Mouse (Mus musculus) myocyte (in vitro differentiated cells): Measurements from ENCODE around the gene Crybb3.

Source experiments
- CEBPB ChIP-seq: IDR thresholded peaks from 2 replicates; pipeline ENCODE4 v1.6.1; 2011; ENCODE audit warnings: mild to moderate bottlenecking, moderate library complexity; ENCODE audit not compliant: poor library complexity, insufficient read depth, severe bottlenecking
- E2F4 ChIP-seq: IDR thresholded peaks from one replicate; pipeline ENCODE4 v1.6.1; 2011; ENCODE audit warnings: mild to moderate bottlenecking, control low read depth, moderate library complexity; ENCODE audit not compliant: insufficient read depth
- MAX ChIP-seq: IDR thresholded peaks from one replicate; pipeline ENCODE4 v1.6.1; 2011; ENCODE audit warnings: low read depth, mild to moderate bottlenecking, control low read depth
- MYOD1 ChIP-seq, 3 experiments: IDR thresholded peaks; one replicate each; pipeline ENCODE4 v1.6.1; 2011; ENCODE audit warnings: control low read depth in 2 of 3, low read depth in 2 of 3, mild to moderate bottlenecking in 2 of 3, moderate library complexity in 1 of 3; ENCODE audit not compliant: insufficient read length in 2 of 3, control insufficient read depth in 1 of 3
- MYOG ChIP-seq, 3 experiments: IDR thresholded peaks; one replicate each; pipeline ENCODE4 v1.6.1; 2011; ENCODE audit warnings: control low read depth in 2 of 3, low read depth in 2 of 3, mild to moderate bottlenecking in 2 of 3; ENCODE audit not compliant: insufficient read length in 2 of 3, control insufficient read depth in 1 of 3, insufficient read depth in 1 of 3
- POLR2A ChIP-seq: IDR thresholded peaks from one replicate; pipeline ENCODE4 v1.6.1; 2011; ENCODE audit warnings: low read depth, mild to moderate bottlenecking, control low read depth, moderate library complexity; ENCODE audit not compliant: insufficient read length
- POLR2AphosphoS2 ChIP-seq: IDR thresholded peaks from one replicate; pipeline ENCODE4 v1.6.1; 2011; ENCODE audit warnings: low read depth, control low read depth; ENCODE audit not compliant: insufficient read length
- REST ChIP-seq: IDR thresholded peaks from one replicate; pipeline ENCODE4 v1.6.1; 2011; ENCODE audit warnings: mild to moderate bottlenecking, control low read depth, moderate library complexity; ENCODE audit not compliant: insufficient read depth, insufficient read length
- SRF ChIP-seq: IDR thresholded peaks from one replicate; pipeline ENCODE4 v1.6.1; 2011; ENCODE audit warnings: low read depth; ENCODE audit not compliant: control insufficient read depth, insufficient read length
- TCF12 ChIP-seq: IDR thresholded peaks from one replicate; pipeline ENCODE4 v1.6.1; 2011; ENCODE audit warnings: mild to moderate bottlenecking, control low read depth; ENCODE audit not compliant: poor library complexity, insufficient read depth, severe bottlenecking
- TCF3 ChIP-seq: IDR thresholded peaks from one replicate; pipeline ENCODE4 v1.6.1; 2011; ENCODE audit warnings: low read depth, control low read depth; ENCODE audit not compliant: insufficient read length
- USF1 ChIP-seq: IDR thresholded peaks from one replicate; pipeline ENCODE4 v1.6.1; 2011; ENCODE audit warnings: low read depth, mild to moderate bottlenecking, control low read depth, moderate library complexity

DNA sequence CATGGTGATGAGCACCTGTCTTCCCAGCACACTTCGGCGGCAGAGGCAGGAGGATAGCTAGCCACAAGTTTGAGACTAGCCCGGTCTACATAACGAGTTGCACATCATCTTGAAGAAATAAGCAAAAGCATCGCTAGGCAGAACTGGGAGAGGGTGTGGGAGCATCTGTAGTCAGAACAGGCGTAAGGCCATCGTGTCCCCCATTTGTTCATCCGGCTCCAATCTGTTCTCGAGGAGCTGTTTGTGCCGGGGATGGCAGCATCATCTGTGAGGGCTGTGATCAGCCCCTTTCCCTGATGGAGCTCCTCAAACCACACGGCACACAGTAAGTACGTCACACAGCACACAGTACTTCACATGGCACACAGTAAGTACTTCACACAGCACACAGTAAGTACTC, 45.1 kb upstream of the Crybb3 start:
- TF ChIP-seq POLR2A (no peak), POLR2AphosphoS2 (no peak), E2F4 (no peak), TCF3 (no peak), TCF12 (no peak), USF1 (no peak), CEBPB (no peak), MAX (no peak), REST (no peak), MYOD1 (IDR thresholded peaks at IDR 0.05; ENCODE audit: control insufficient read depth in 1 of 3, insufficient read length in 2 of 3, low read depth in 2 of 3) (no peak), MYOG (IDR thresholded peaks at IDR 0.05; ENCODE audit: control insufficient read depth in 1 of 3, insufficient read depth in 1 of 3, insufficient read length in 2 of 3, low read depth in 2 of 3) (no peak), SRF (no peak)
